Mouse (Mus musculus): Measurements from ENCODE around the gene Foxred1. TPM values are rescaled to one million over a fixed set of nuclear protein-coding genes. Genes with fewer than 3 reads are reported as not detected.

Gene Foxred1
- polyA plus RNA-seq, 1 experiment from 2014 or later, result 46.3 TPM

DNA sequence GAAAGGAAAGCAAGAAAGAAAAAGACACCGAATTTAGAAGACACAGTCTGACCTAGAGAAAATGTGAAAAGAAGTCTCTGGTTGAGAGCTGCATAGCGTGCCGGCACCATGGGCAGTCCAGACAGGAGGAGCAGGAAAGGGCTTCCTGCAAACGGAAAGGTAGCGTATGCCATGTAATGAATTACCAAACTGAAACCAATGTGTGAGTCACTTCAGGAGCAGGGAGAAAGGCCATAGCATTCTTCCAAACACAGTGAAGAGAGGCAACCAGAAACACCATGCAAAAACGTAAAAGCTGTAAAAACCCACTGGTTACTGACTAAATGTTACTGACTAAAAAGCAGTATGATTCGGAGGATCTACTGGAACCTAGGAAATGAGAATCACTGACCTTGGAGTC is 49.1 kb downstream of the Foxred1 start:
- H3K4me2 ChIP-seq (ENCODE audit: low read depth, low read length), result no peak overlapping the region
- 82% methylated on average over 7 of the region's 7 CpGs for WGBS
- H3K27ac ChIP-seq (ENCODE audit: low read length), result no peak overlapping the region
- ATAC-seq, result no peak
- no peaks in the 10 kb centered on the region for H3K36me3 ChIP-seq (ENCODE audit: control insufficient read depth, insufficient read depth, low read length)
- no peaks in the 10 kb centered on the region for H3K9me3 ChIP-seq (ENCODE audit: control insufficient read depth, low read length)
- peaks cover 13% of the 10 kb centered on the region; the same call in 1 of the 2 replicates for H3K4me1 ChIP-seq (ENCODE audit: control insufficient read depth, insufficient read depth, low read length)
- no peaks in the 10 kb centered on the region for H3K27me3 ChIP-seq (replicated peaks; ENCODE audit: control insufficient read depth, insufficient read depth, low read length)
- H3K4me3 ChIP-seq (ENCODE audit: low read length), result no peak overlapping the region
- no peak overlapping the region for H3K9ac ChIP-seq (ENCODE audit: low read depth, low read length)

DNA sequence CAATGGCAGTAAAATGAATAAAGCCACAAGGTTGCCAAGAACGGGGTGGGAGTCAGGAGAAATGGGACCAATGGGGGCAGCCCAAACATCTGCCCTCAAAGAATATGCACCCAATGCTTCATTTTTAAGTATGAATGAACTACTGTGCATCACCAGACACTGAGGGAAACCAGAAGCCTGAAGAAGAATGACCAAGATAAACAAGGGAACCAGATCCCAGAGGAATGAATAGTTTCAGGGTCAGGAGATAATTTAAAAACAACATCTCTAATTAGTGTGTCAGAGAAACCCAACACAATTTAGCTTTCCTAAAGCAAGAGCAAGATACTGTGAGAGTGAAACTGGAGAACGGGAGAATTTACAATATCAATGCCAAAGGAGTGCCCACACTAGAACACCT is 50.2 kb downstream of the Foxred1 start:
- Histone ChIP-seq H3K9me3 (ENCODE audit: control insufficient read depth, low read length) (no peaks in the 10 kb centered on the region), H3K4me3 (ENCODE audit: low read length) (no peak overlapping the region), H3K27ac (ENCODE audit: low read length) (no peak overlapping the region), H3K4me2 (ENCODE audit: low read depth, low read length) (no peak overlapping the region), H3K9ac (ENCODE audit: low read depth, low read length) (no peak overlapping the region), H3K27me3 (replicated peaks; ENCODE audit: control insufficient read depth, insufficient read depth, low read length) (no peaks in the 10 kb centered on the region), H3K36me3 (ENCODE audit: control insufficient read depth, insufficient read depth, low read length) (no peaks in the 10 kb centered on the region), H3K4me1 (ENCODE audit: control insufficient read depth, insufficient read depth, low read length) (peaks cover 12% of the 10 kb centered on the region; the same call in 1 of the 2 replicates)
- no peak for ATAC-seq
- 59% methylated on average over 2 of the region's 2 CpGs for WGBS

DNA sequence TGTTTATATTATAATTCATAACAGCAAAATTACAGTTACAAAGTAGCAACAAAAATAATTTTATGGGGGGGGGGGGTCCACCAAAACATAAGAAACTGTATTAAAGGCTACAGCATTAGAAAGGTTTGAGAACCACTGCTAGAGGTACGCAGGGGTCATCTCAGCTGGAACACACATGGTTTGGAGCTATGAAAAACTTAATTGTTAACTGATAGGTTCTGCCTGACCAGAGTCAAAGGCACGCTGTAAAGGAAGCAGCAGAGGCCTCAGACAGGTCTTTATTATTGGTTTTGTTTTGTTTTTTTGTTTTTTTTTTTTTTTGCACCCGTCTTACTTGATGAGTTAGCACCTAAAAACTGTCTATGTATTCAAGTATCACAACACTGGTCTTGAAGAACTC is 52.4 kb downstream of the Foxred1 start:
- Histone ChIP-seq H3K4me1 (ENCODE audit: control insufficient read depth, insufficient read depth, low read length) (no peaks in the 10 kb centered on the region), H3K36me3 (ENCODE audit: control insufficient read depth, insufficient read depth, low read length) (no peaks in the 10 kb centered on the region), H3K9me3 (ENCODE audit: control insufficient read depth, low read length) (no peaks in the 10 kb centered on the region), H3K9ac (ENCODE audit: low read depth, low read length) (no peak overlapping the region), H3K4me3 (ENCODE audit: low read length) (no peak overlapping the region), H3K27ac (ENCODE audit: low read length) (no peak overlapping the region), H3K4me2 (ENCODE audit: low read depth, low read length) (no peak overlapping the region), H3K27me3 (replicated peaks; ENCODE audit: control insufficient read depth, insufficient read depth, low read length) (no peaks in the 10 kb centered on the region)
- no peak for ATAC-seq
- WGBS, result 90% methylated on average over 3 of the region's 3 CpGs

DNA sequence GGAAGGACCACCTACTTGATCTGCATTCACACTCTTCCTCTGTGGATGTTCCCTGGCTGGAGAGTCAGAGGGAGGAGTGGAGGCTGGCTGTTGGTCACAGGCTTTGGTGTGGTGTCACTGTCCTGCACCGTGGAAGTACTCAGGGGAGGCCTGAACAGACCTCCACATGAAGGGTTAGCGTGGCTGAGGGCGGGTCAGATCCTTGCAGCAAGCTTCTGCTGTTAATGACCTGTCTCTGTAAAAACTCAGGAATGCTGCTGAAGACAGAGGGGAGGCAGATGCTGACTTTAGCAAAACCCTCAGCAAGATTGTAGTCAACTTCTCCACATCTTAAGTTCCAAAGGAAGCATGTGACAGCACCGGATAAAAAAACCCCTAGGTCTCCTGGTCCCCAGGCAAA is 54.0 kb downstream of the Foxred1 start:
- Histone ChIP-seq H3K4me3 (ENCODE audit: low read length) (no peak overlapping the region), H3K27ac (ENCODE audit: low read length) (no peak overlapping the region), H3K4me2 (ENCODE audit: low read depth, low read length) (no peak overlapping the region), H3K36me3 (ENCODE audit: control insufficient read depth, insufficient read depth, low read length) (no peaks in the 10 kb centered on the region), H3K9me3 (ENCODE audit: control insufficient read depth, low read length) (no peaks in the 10 kb centered on the region), H3K27me3 (replicated peaks; ENCODE audit: control insufficient read depth, insufficient read depth, low read length) (no peaks in the 10 kb centered on the region), H3K9ac (ENCODE audit: low read depth, low read length) (no peak overlapping the region), H3K4me1 (ENCODE audit: control insufficient read depth, insufficient read depth, low read length) (no peaks in the 10 kb centered on the region)
- ATAC-seq, result peak; percentile 33; the same call in 1 of the 2 replicates
- 59% methylated on average over 4 of the region's 4 CpGs for WGBS

DNA sequence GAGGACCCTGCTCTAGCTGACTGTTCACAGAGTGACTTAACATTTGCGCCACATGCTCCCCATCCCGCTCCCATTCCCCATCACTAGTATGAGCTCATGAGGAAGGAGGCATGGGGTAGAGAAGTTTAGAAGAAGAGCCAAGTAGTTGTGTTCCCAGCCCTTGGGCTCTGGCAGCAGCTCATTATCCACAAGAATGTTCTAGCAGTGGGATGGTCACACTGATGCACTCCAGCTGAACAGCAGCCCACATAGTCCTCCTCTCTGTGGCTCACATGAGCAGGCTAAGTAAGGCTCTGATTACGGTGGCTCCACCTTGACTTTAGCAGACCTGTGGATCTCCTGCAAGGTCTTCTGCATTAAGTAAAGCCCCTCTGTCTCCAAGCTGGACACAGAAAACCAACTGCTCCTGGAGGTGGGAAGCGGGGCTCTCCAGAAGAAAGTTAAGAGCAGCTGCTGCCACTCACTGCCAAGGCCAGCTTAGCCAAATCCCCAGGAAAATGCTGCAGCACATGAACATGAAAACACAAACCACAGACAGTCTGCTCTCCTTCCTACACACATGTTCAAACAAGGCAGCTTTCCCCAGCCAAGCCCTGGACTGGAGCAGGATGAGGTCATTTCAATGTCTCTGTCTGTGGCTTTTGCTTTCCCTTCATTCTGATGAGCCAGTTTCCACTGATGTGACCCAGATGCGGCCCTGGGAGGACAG is 54.7 kb downstream of the Foxred1 start:
- 83% methylated on average over 5 of the region's 5 CpGs for WGBS
- no peaks in the 10 kb centered on the region for H3K9me3 ChIP-seq (ENCODE audit: control insufficient read depth, low read length)
- H3K4me1 ChIP-seq (ENCODE audit: control insufficient read depth, insufficient read depth, low read length), result no peaks in the 10 kb centered on the region
- H3K4me3 ChIP-seq (ENCODE audit: low read length), result no peak overlapping the region
- no peaks in the 10 kb centered on the region for H3K27me3 ChIP-seq (replicated peaks; ENCODE audit: control insufficient read depth, insufficient read depth, low read length)
- no peak overlapping the region for H3K27ac ChIP-seq (ENCODE audit: low read length)
- ATAC-seq, result peak; percentile 51
- H3K4me2 ChIP-seq (ENCODE audit: low read depth, low read length), result no peak overlapping the region
- H3K36me3 ChIP-seq (ENCODE audit: control insufficient read depth, insufficient read depth, low read length), result no peaks in the 10 kb centered on the region
- no peak overlapping the region for H3K9ac ChIP-seq (ENCODE audit: low read depth, low read length)

Other genes starting within 250 kb of the Foxred1 start
- gene St3gal4, start 91.8 kb downstream of the Foxred1 start, polyA plus RNA-seq (2015; fragmentation: Nextera tagmentation; extraction: Ambion mirVana), result 250 and 291 TPM in 2 replicates
- gene Dcps, start 35.0 kb downstream of the Foxred1 start, polyA plus RNA-seq (2015; fragmentation: Nextera tagmentation; extraction: Ambion mirVana), result 73.5 and 88.2 TPM in 2 replicates
- gene Srpr, start 10.9 kb downstream of the Foxred1 start, polyA plus RNA-seq (2015; fragmentation: Nextera tagmentation; extraction: Ambion mirVana), result 115 and 119 TPM in 2 replicates
- gene Tirap, start 10.8 kb downstream of the Foxred1 start, polyA plus RNA-seq (2015; fragmentation: Nextera tagmentation; extraction: Ambion mirVana), result 12.4 and 13.4 TPM in 2 replicates
- gene Fam118b, start 56.8 kb upstream of the Foxred1 start, polyA plus RNA-seq (2015; fragmentation: Nextera tagmentation; extraction: Ambion mirVana), result 58.2 and 58.9 TPM in 2 replicates
- 30.8 and 36.2 TPM in 2 replicates for gene Rpusd4, start 56.8 kb upstream of the Foxred1 start, polyA plus RNA-seq (2015; fragmentation: Nextera tagmentation; extraction: Ambion mirVana)
- gene Cdon, start 210.1 kb upstream of the Foxred1 start, polyA plus RNA-seq (2015; fragmentation: Nextera tagmentation; extraction: Ambion mirVana), result 4.7 and 5.5 TPM in 2 replicates

Data from intestine, embryonic 16.5 days (tissue).